Mouse (Mus musculus): ENCODE data around the gene Rbfox2.
A peak's percentile ranks its signal among the peaks of the same experiment; 100 is the strongest.

Gene Rbfox2

GRCm38 (mm10) chr15:77029331-77029991 lies 277.3 kb downstream of the Rbfox2 start:
- peak; percentile 83 for DNase-seq (ENCODE audit: low spot score)
